Mouse (Mus musculus) layer of hippocampus, adult 6 months (tissue): ENCODE data around the gene Mrpl4. TPM values are rescaled to one million over a fixed set of nuclear protein-coding genes. Genes with fewer than 3 reads are reported as not detected.

Experiments
- long read RNA-seq, 2 experiments: library from polyadenylated mRNA; unstranded; transcript quantifications; one replicate each; pipeline ENCODE4 v2.0.0; 2019 to 2020
- microRNA-seq: library from miRNA; unstranded; fragments of <30 nt; microRNA quantifications from one replicate; pipeline ENCODE4 v1.2.0, GENCODE M21; 2020
- polyA plus RNA-seq: library from polyadenylated mRNA; unstranded; fragments of <200 nt; fragmentation: Nextera tagmentation; gene quantifications from 2 replicates; pipeline ENCODE4 v1.2.3, GENCODE M21; 2021

Mrpl4 gene
- polyA plus RNA-seq, result 135 and 156 TPM in 2 replicates
- long read RNA-seq, experiment 1, transcript Mrpl4-201 (9 exons, 1,288 nt), result major isoform, 125 of 153 reads
- long read RNA-seq, experiment 1, partial matches to known transcripts, result 4 of 153 reads
- long read RNA-seq, experiment 1, other reads (novel, unspliced or antisense), result 24 of 153 reads
- long read RNA-seq, experiment 2, transcript Mrpl4-201 (9 exons, 1,288 nt), result major isoform, 112 of 166 reads
- long read RNA-seq, experiment 2, partial matches to known transcripts, result 8 of 166 reads
- long read RNA-seq, experiment 2, other reads (novel, unspliced or antisense), result 43 of 166 reads

GRCm38 (mm10) chr9:21002627-21003551, at the start of gene Mrpl4:
Gene Mrpl4 (plus strand): TSS chr9:21002738.

GRCm38 (mm10) chr9:20959430-20959938, 43.1 kb upstream of the Mrpl4 start, which contains the start of gene Dnmt1:
Gene Dnmt1 (minus strand): TSS chr9:20959888.

GRCm38 (mm10) chr9:20976216-20976960, 26.1 kb upstream of the Mrpl4 start, which contains the start of gene S1pr2:
Gene S1pr2 (minus strand): TSS chr9:20976781.

GRCm38 (mm10) chr9:21015571-21016130, 13.1 kb downstream of the Mrpl4 start, which contains the start of gene Icam1:
Gene Icam1 (plus strand): TSS chr9:21015985.

GRCm38 (mm10) chr9:21029291-21030054, 26.9 kb downstream of the Mrpl4 start, which contains the start of gene Icam4:
Gene Icam4 (plus strand): TSS chr9:21029373.

GRCm38 (mm10) chr9:21031896-21032351, 29.4 kb downstream of the Mrpl4 start, which contains the start of gene Icam5:
Gene Icam5 (plus strand): TSS chr9:21032073.

Small RNA genes lying within 50 kb of the gene (microRNA-seq; reads per million reads assigned to microRNA genes)
- gene Mir1900, result not detected

Other genes starting within 250 kb of the Mrpl4 start
- 0.05 TPM in 1 of 2 replicates, not detected in the other for gene Col5a3, start 187.7 kb upstream of the Mrpl4 start, polyA plus RNA-seq
- not detected in 2 replicates for gene Rdh8, start 184.2 kb upstream of the Mrpl4 start, polyA plus RNA-seq
- 29.3 and 32.9 TPM in 2 replicates for gene A230050P20Rik, start 134.1 kb upstream of the Mrpl4 start, polyA plus RNA-seq
- gene Angptl6, start 123.0 kb upstream of the Mrpl4 start, polyA plus RNA-seq, result 20.1 and 21.8 TPM in 2 replicates
- 13.0 and 17.4 TPM in 2 replicates for gene Ppan, start 114.6 kb upstream of the Mrpl4 start, polyA plus RNA-seq
- 184 and 197 TPM in 2 replicates for gene Eif3g, start 104.1 kb upstream of the Mrpl4 start, polyA plus RNA-seq
- gene Dnmt1, start 42.9 kb upstream of the Mrpl4 start, polyA plus RNA-seq, result 7.4 and 8.8 TPM in 2 replicates
- 3.2 and 3.8 TPM in 2 replicates for gene S1pr2, start 26.0 kb upstream of the Mrpl4 start, polyA plus RNA-seq
- gene Icam1, start 13.2 kb downstream of the Mrpl4 start, polyA plus RNA-seq, result 1.2 and 2.0 TPM in 2 replicates
- gene Icam4, start 26.6 kb downstream of the Mrpl4 start, polyA plus RNA-seq, result 2.9 and 3.0 TPM in 2 replicates
- 93.7 and 111 TPM in 2 replicates for gene Icam5, start 29.3 kb downstream of the Mrpl4 start, polyA plus RNA-seq
- not detected in 2 replicates for gene Zglp1, start 64.4 kb downstream of the Mrpl4 start, polyA plus RNA-seq
- gene Gm49373, start 70.4 kb downstream of the Mrpl4 start, polyA plus RNA-seq, result 0.33 and 0.50 TPM in 2 replicates
- 201 and 219 TPM in 2 replicates for gene Fdx1l, start 70.9 kb downstream of the Mrpl4 start, polyA plus RNA-seq
- gene Gm38431, start 89.3 kb downstream of the Mrpl4 start, polyA plus RNA-seq, result 10.2 and 15.7 TPM in 2 replicates
- 6.2 and 7.8 TPM in 2 replicates for gene Raver1, start 89.3 kb downstream of the Mrpl4 start, polyA plus RNA-seq
- 2.5 and 2.8 TPM in 2 replicates for gene Tyk2, start 128.5 kb downstream of the Mrpl4 start, polyA plus RNA-seq
- 160 and 167 TPM in 2 replicates for gene Cdc37, start 147.2 kb downstream of the Mrpl4 start, polyA plus RNA-seq
- 29.0 and 36.9 TPM in 2 replicates for gene Pde4a, start 163.0 kb downstream of the Mrpl4 start, polyA plus RNA-seq
- 66.2 and 66.6 TPM in 2 replicates for gene Keap1, start 236.6 kb downstream of the Mrpl4 start, polyA plus RNA-seq
- gene S1pr5, start 245.7 kb downstream of the Mrpl4 start, polyA plus RNA-seq, result 17.8 and 19.0 TPM in 2 replicates